Mouse (Mus musculus) right cerebral cortex, adult 2 months (tissue): ENCODE data around the gene P4hb.
A peak's percentile ranks its signal among the peaks of the same experiment; 100 is the strongest.

Experiments
- DNase-seq, 2 experiments: peaks; one replicate each; pipeline ENCODE4 v3.0.0; 2021 to 2022; ENCODE audit warnings: low spot score in 2 of 2

The P4hb gene

GRCm38 (mm10) chr11:120572752-120573584 is at the start of gene P4hb:
Gene P4hb (minus strand): TSS chr11:120573253.
- peak; percentile 99 for DNase-seq

- no peak for DNase-seq
These were observed 49.8 kb upstream of the P4hb start for GRCm38 (mm10) chr11:120622805-120623204.

GRCm38 (mm10) chr11:120620195-120620594 is 47.1 kb upstream of the P4hb start:
- DNase-seq, result no peak

- DNase-seq, result no peak
These were observed 45.8 kb upstream of the P4hb start for GRCm38 (mm10) chr11:120618619-120619535.

- peak; percentile 89 to 91 for DNase-seq
These were observed 44.6 kb upstream of the P4hb start, which contains the start of gene Pcyt2 for GRCm38 (mm10) chr11:120617519-120618112. Gene Pcyt2 (minus strand): TSS chr11:120617936.

GRCm38 (mm10) chr11:120616617-120617294 is 43.7 kb upstream of the P4hb start:
- no peak for DNase-seq

GRCm38 (mm10) chr11:120615606-120616203 is 42.7 kb upstream of the P4hb start:
- no peak for DNase-seq

- DNase-seq, result no peak
These were observed 42.1 kb upstream of the P4hb start for GRCm38 (mm10) chr11:120615167-120615566.

- DNase-seq, result no peak
These were observed 40.9 kb upstream of the P4hb start for GRCm38 (mm10) chr11:120613976-120614375.

GRCm38 (mm10) chr11:120613481-120613972 is 40.5 kb upstream of the P4hb start:
- DNase-seq, result no peak

GRCm38 (mm10) chr11:120612763-120613162 is 39.7 kb upstream of the P4hb start:
- peak; percentile 55 to 61 for DNase-seq

GRCm38 (mm10) chr11:120610477-120611046 is 37.5 kb upstream of the P4hb start:
- DNase-seq, result no peak

- DNase-seq, result no peak
These were observed 36.2 kb upstream of the P4hb start for GRCm38 (mm10) chr11:120609250-120609649.

- no peak for DNase-seq
These were observed 35.4 kb upstream of the P4hb start, which contains the start of gene Npb for GRCm38 (mm10) chr11:120608241-120609034. Gene Npb (plus strand): TSS chr11:120608477.

- DNase-seq, result no peak
These were observed 33.7 kb upstream of the P4hb start for GRCm38 (mm10) chr11:120606764-120607163.

GRCm38 (mm10) chr11:120605667-120606066 is 32.6 kb upstream of the P4hb start:
- DNase-seq, result no peak

GRCm38 (mm10) chr11:120603545-120603944 is 30.5 kb upstream of the P4hb start:
- no peak for DNase-seq

- no peak for DNase-seq
These were observed 27.7 kb upstream of the P4hb start for GRCm38 (mm10) chr11:120600716-120601115.

- no peak for DNase-seq
These were observed 26.0 kb upstream of the P4hb start for GRCm38 (mm10) chr11:120598990-120599549.
